8 mouse cellular contexts compared by ENCODE assay signal in the genomic region with DNA sequence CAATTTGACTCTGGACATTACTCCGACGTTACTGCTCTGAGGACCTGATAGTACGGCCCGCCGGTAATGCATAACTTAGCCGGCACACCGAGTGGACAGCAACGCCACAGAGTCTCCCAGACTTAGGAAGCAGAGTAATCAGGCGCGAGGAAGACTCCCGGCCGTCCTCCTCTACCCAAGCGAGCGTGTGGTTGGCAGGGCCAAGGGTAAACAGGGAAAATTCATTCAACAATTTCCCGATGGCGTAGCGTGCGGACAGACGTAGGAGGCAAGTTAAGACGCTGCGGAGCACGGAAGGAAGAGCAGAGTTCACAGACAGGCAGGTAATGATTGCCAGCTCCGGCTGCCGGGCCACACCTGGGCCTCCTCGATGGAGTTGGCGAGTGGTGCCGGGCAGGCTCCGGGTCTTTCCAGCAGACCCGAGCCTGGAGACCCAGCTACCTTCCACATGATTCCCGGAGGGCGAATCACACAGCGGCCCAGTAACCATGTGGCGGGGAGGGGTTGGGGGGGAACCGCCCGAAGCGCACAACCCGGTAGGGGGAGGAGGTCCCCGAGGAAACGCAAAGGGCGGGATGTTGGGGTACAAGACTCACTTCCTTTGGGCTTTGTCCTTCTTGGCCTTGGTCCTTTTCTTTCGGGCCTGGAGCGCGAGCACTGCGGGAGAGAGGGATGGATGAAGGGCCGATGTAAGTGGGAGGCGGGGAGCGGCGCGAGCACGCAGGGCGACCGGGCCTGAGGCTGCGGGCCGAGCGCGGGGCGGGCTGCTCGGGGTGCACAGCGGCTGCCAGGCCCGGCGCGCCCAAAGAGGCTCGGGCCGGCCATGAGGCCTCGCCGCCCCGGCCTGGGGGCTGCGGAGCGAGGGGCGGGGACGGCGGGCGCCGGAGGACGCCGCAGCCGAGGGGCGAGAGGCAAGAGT. TPM values are rescaled to one million over a fixed set of nuclear protein-coding genes. Genes with fewer than 3 reads are reported as not detected.
A peak's percentile ranks its signal among the peaks of the same experiment; 100 is the strongest.
DNase-seq lines count a peak whose midpoint lies in the region; ATAC-seq and TF ChIP-seq lines count a peak whose summit lies in the region.

No protein-coding gene starts in this region.

- WGBS in cerebellum, adult 2 months = under 1% methylated on average over 77 of the region's 78 CpGs
- WGBS in limb, embryonic 14.5 days = under 1% methylated on average over 62 of the region's 78 CpGs
- WGBS in midbrain, embryonic 15.5 days = under 1% methylated on average over 67 of the region's 78 CpGs

- H3K9ac ChIP-seq in limb, embryonic 14.5 days (ENCODE audit: low read depth, low read length, severe bottlenecking) = peak overlapping the region; percentile 93
- H3K9ac ChIP-seq in midbrain, embryonic 15.5 days = peak overlapping the region; percentile 91

- H3K4me3 ChIP-seq in cerebellum, adult 2 months (replicated peaks; ENCODE audit: insufficient read depth, low read depth, low read length) = peak overlapping the region; percentile 93
- peak overlapping the region; percentile 98 for H3K4me3 ChIP-seq in limb, embryonic 14.5 days (replicated peaks; ENCODE audit: low read length)
- peak overlapping the region; percentile 86 for H3K4me3 ChIP-seq in midbrain, embryonic 15.5 days

- ATAC-seq in limb, embryonic 14.5 days (ENCODE audit: low FRiP score, low read depth) = peak; percentile 73
- peak; percentile 80 for ATAC-seq in midbrain, embryonic 15.5 days (replicated peaks)

- peaks cover 17% of the 10 kb centered on the region for H3K36me3 ChIP-seq in limb, embryonic 14.5 days (ENCODE audit: control insufficient read depth, insufficient read depth, low read length)
- H3K36me3 ChIP-seq in midbrain, embryonic 15.5 days (replicated peaks) = peaks cover 6% of the 10 kb centered on the region; the same call in 1 of the 2 replicates

- H3K4me2 ChIP-seq in limb, embryonic 14.5 days (replicated peaks; ENCODE audit: low read depth, low read length, severe bottlenecking) = peak overlapping the region; percentile 81
- H3K4me2 ChIP-seq in midbrain, embryonic 15.5 days = peak overlapping the region; percentile 90

- H3K27ac ChIP-seq in cerebellum, adult 2 months (ENCODE audit: insufficient read depth, low read length) = 0 out of 2 replicates have a peak overlapping the region, but pooled peaks have one; percentile 17
- peak overlapping the region; percentile 83 for H3K27ac ChIP-seq in limb, embryonic 14.5 days (replicated peaks; ENCODE audit: low read depth, low read length)
- H3K27ac ChIP-seq in midbrain, embryonic 15.5 days = peak overlapping the region; percentile 91

- DNase-seq in cerebellum, adult 2 months = peak in 1 of 2 experiments; percentile 54
- no peak for DNase-seq in cerebellum, adult 9-11 months
- DNase-seq in embryo, embryonic 9.5 days (ENCODE audit: extremely low spot score) = peak; percentile 74
- peak; percentile 55 to 62 for DNase-seq in heart, adult 18-20 months
- DNase-seq in kidney, adult 18-20 months = peak; percentile 73
- peak; percentile 58 for DNase-seq in limb, embryonic 14.5 days (ENCODE audit: low spot score)
- DNase-seq in spleen, postnatal 14 days (ENCODE audit: low spot score in 2 of 2) = peak; percentile 12 to 17

- TF ChIP-seq CTCF in cerebellum, adult 2 months (IDR thresholded peaks at IDR 0.05; ENCODE audit: borderline replicate concordance, insufficient read depth, low read depth, low read length) = no peak

- H3K4me1 ChIP-seq in cerebellum, adult 2 months (ENCODE audit: control insufficient read depth, insufficient read depth, low read length) = peaks cover 7% of the 10 kb centered on the region
- H3K4me1 ChIP-seq in limb, embryonic 14.5 days (ENCODE audit: control insufficient read depth, insufficient read depth, low read length) = peaks cover 11% of the 10 kb centered on the region
- peaks cover 29% of the 10 kb centered on the region for H3K4me1 ChIP-seq in midbrain, embryonic 15.5 days

- H3K27me3 ChIP-seq in cerebellum, adult 2 months (ENCODE audit: control insufficient read depth, insufficient read depth, low read length) = no peaks in the 10 kb centered on the region
- no peaks in the 10 kb centered on the region for H3K27me3 ChIP-seq in limb, embryonic 14.5 days (ENCODE audit: control insufficient read depth, insufficient read depth, low read length)
- H3K27me3 ChIP-seq in midbrain, embryonic 15.5 days (replicated peaks) = no peaks in the 10 kb centered on the region

- no peaks in the 10 kb centered on the region for H3K9me3 ChIP-seq in limb, embryonic 14.5 days (ENCODE audit: control insufficient read depth, low read length)
- no peaks in the 10 kb centered on the region for H3K9me3 ChIP-seq in midbrain, embryonic 15.5 days

- no peak for TF ChIP-seq POLR2A in cerebellum, adult 2 months (IDR thresholded peaks at IDR 0.05; ENCODE audit: borderline replicate concordance, insufficient read depth, low read length)
- TF ChIP-seq POLR2A in limb, embryonic 14.5 days (IDR thresholded peaks at IDR 0.05; ENCODE audit: borderline replicate concordance, extremely low read depth, insufficient read depth, insufficient read length) = 0 out of 2 replicates have a peak, but pooled peaks have one; percentile 15

RNA-seq across cellular contexts. Expression of gene Srpk1, which starts 0.9 kb away (rescaled TPM):
- polyA plus RNA-seq in cerebellum, adult 2 months (2012; rRNA removed) = 45.9 and 47.5 TPM in 2 replicates
- 10 to 100 TPM; 33.7 to 36.3 TPM for total RNA-seq in heart, adult 18-20 months (2021)
- polyA plus RNA-seq in limb, embryonic 14.5 days (2012; rRNA removed) = 59.8 and 61.2 TPM in 2 replicates
- polyA plus RNA-seq in limb, embryonic 14.5 days (2014; fragmentation: Nextera tagmentation; extraction: Ambion mirVana) = 101 and 115 TPM in 2 replicates
- polyA plus RNA-seq in midbrain, embryonic 15.5 days (2015; fragmentation: Nextera tagmentation; extraction: Ambion mirVana) = 88.2 and 91.3 TPM in 2 replicates

RNA-seq across cellular contexts. Expression of gene Lhfpl5, which starts 46.2 kb away (rescaled TPM):
- polyA plus RNA-seq in cerebellum, adult 2 months (2012; rRNA removed) = 17.8 and 20.4 TPM in 2 replicates
- not detected for total RNA-seq in heart, adult 18-20 months (2021)
- polyA plus RNA-seq in limb, embryonic 14.5 days (2012; rRNA removed) = 0.05 TPM in 1 of 2 replicates, not detected in the other
- polyA plus RNA-seq in limb, embryonic 14.5 days (2014; fragmentation: Nextera tagmentation; extraction: Ambion mirVana) = 0.17 and 0.53 TPM in 2 replicates
- polyA plus RNA-seq in midbrain, embryonic 15.5 days (2015; fragmentation: Nextera tagmentation; extraction: Ambion mirVana) = 11.3 and 11.4 TPM in 2 replicates

Comparison
In these comparisons a context has a peak if more than half of its experiments do, and no peak if none do; other contexts are left out.
1. H3K27ac ChIP-seq: peak in every context shown above with its lines; median percentile 91 in midbrain, embryonic 15.5 days; 83 in limb, embryonic 14.5 days; 17 in cerebellum, adult 2 months.